Mouse (Mus musculus) neural tube, embryonic 15.5 days (tissue): ENCODE results near the gene Krt222. TPM values are rescaled to one million over a fixed set of nuclear protein-coding genes. Genes with fewer than 3 reads are reported as not detected.
"Not testable (repeated sequence)": the region's sequence is repeated elsewhere in the genome, so short reads cannot be mapped to it uniquely, and the experiment has no call there.

Experiments used
- ATAC-seq: fragments of 200-750 bp; cut with Nextera tagmentation; 2 replicates; pipeline ENCODE4 v1.8.0; 2017; ENCODE audit warnings: mild to moderate bottlenecking, moderate TSS enrichment, moderate library complexity; ENCODE audit not compliant: low FRiP score
- H3K27ac ChIP-seq: fragments of 300-500 bp; sonication (generic); replicated peaks from 2 replicates; pipeline ENCODE4 v1.5.1; 2015; ENCODE audit warnings: mild to moderate bottlenecking, inconsistent platforms
- H3K27me3 ChIP-seq: fragments of 300-500 bp; sonication (generic); replicated peaks from 2 replicates; pipeline ENCODE4 v1.6.1; 2015; ENCODE audit warnings: inconsistent platforms
- H3K36me3 ChIP-seq: fragments of 300-500 bp; sonication (generic); 2 replicates; pipeline ENCODE4 v1.6.1; 2015; ENCODE audit warnings: inconsistent platforms
- H3K4me1 ChIP-seq: fragments of 300-500 bp; sonication (generic); 2 replicates; pipeline ENCODE4 v1.6.1; 2015; ENCODE audit warnings: inconsistent platforms
- H3K4me2 ChIP-seq: fragments of 300-500 bp; sonication (generic); 2 replicates; pipeline ENCODE4 v1.6.1; 2015; ENCODE audit warnings: inconsistent platforms, mild to moderate bottlenecking, moderate library complexity
- H3K4me3 ChIP-seq: fragments of 300-500 bp; sonication (generic); replicated peaks from 2 replicates; pipeline ENCODE4 v1.5.1; 2015; ENCODE audit warnings: mild to moderate bottlenecking, inconsistent platforms
- H3K9ac ChIP-seq: fragments of 300-500 bp; sonication (generic); replicated peaks from 2 replicates; pipeline ENCODE4 v1.6.1; 2015; ENCODE audit warnings: mild to moderate bottlenecking, inconsistent platforms
- H3K9me3 ChIP-seq: fragments of 300-500 bp; sonication (generic); replicated peaks from 2 replicates; pipeline ENCODE4 v1.6.1; 2016; ENCODE audit warnings: inconsistent platforms
- WGBS: fragments of 180-500 bp; shearing (Covaris S2); methylation state at CpG from one replicate; pipeline ENCODE4 v1.1.7; 2015; ENCODE audit warnings: mixed read lengths; 5-methylcytosine and 5-hydroxymethylcytosine counted together
- polyA plus RNA-seq: library from polyadenylated mRNA; unstranded; fragments of >200 nt; fragmentation: Nextera tagmentation; extraction: Ambion mirVana; gene quantifications from 2 replicates; pipeline ENCODE4 v1.2.1, GENCODE M21; 2015

The Krt222 gene
- polyA plus RNA-seq, 1 experiment from 2014 or later: 11.9 TPM

GRCm38 (mm10) chr11:99265220-99265619 is 21.3 kb upstream of the Krt222 start:
- H3K27me3 ChIP-seq: no peaks in the 10 kb centered on the region
- peaks cover 6% of the 10 kb centered on the region; the same call in 1 of the 2 replicates for H3K4me1 ChIP-seq
- H3K4me3 ChIP-seq: no peak overlapping the region
- no peak overlapping the region for H3K4me2 ChIP-seq
- no peaks in the 10 kb centered on the region for H3K9me3 ChIP-seq
- ATAC-seq: no peak
- H3K36me3 ChIP-seq: no peaks in the 10 kb centered on the region
- H3K9ac ChIP-seq: no peak overlapping the region
- 74% methylated on average over 9 of the region's 9 CpGs for WGBS
- peak overlapping the region; percentile 41; the same call in 1 of the 2 replicates for H3K27ac ChIP-seq

DNA sequence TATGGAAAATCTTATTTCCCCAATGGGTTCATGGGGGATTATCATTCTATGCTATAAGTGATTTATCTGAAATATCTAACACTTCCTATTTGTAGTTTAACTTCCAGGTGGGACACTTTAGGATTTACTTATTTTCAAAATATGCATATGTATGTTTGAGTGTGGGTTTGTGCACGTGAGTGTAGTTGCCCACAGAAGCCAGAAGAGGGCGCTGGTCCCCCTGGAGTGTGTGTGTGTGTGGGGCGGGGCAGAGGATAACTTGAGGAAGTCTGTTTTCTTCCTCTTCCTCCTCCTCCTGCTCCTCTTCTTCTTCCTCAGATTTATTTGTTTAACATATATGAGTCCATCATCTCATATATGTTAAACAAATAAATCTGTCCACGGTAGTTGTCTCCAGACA is 12.3 kb upstream of the Krt222 start:
- Histone ChIP-seq H3K27me3 (no peaks in the 10 kb centered on the region), H3K4me1 (no peaks in the 10 kb centered on the region)
- ATAC-seq: no peak

GRCm38 (mm10) chr11:99255316-99255715 is 11.4 kb upstream of the Krt222 start:
- no peaks in the 10 kb centered on the region for H3K4me1 ChIP-seq
- no peaks in the 10 kb centered on the region for H3K9me3 ChIP-seq
- no peak overlapping the region for H3K4me3 ChIP-seq
- H3K27me3 ChIP-seq: no peaks in the 10 kb centered on the region
- H3K36me3 ChIP-seq: no peaks in the 10 kb centered on the region
- no peak overlapping the region for H3K9ac ChIP-seq
- no peak for ATAC-seq
- H3K27ac ChIP-seq: no peak overlapping the region
- WGBS: 94% methylated on average over 8 of the region's 8 CpGs
- no peak overlapping the region for H3K4me2 ChIP-seq

More for the DNA sequence above, 12.3 kb upstream of the Krt222 start:
- Histone ChIP-seq H3K36me3 (no peaks in the 10 kb centered on the region), H3K27ac (no peak overlapping the region), H3K4me2 (no peak overlapping the region), H3K9me3 (no peaks in the 10 kb centered on the region), H3K4me3 (no peak overlapping the region), H3K9ac (no peak overlapping the region)
- 75% methylated on average over 4 of the region's 4 CpGs for WGBS

DNA sequence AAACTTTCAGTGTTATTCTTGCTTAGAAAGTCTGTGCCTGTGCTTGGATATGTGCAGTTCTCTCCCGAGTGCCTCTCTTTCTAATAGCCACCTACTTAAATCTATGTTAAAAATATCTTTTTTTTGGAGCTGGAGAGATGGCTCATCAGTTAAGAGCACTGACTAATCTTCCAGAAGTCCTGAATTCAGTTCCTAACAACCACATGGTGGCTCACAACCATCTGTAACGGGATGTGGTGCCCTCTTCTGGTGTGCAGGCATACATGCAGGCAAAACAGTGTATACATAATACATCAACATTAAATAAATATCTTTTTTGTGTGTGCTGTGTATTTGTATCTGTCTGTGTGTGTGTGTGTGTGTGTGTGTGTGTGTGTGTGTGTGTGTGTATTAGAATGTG is 10.0 kb upstream of the Krt222 start:
- Histone ChIP-seq H3K27ac (no peak overlapping the region), H3K4me3 (no peak overlapping the region), H3K9ac (no peak overlapping the region), H3K4me1 (no peaks in the 10 kb centered on the region), H3K36me3 (no peaks in the 10 kb centered on the region), H3K4me2 (no peak overlapping the region), H3K9me3 (no peaks in the 10 kb centered on the region), H3K27me3 (no peaks in the 10 kb centered on the region)
- no peak for ATAC-seq
- 67% methylated on average over 2 of the region's 2 CpGs for WGBS

GRCm38 (mm10) chr11:99252671-99253070 is 8.8 kb upstream of the Krt222 start:
- Histone ChIP-seq H3K36me3 (no peaks in the 10 kb centered on the region), H3K9ac (no peak overlapping the region), H3K4me2 (no peak overlapping the region), H3K4me3 (no peak overlapping the region), H3K4me1 (no peaks in the 10 kb centered on the region), H3K27me3 (no peaks in the 10 kb centered on the region), H3K9me3 (no peaks in the 10 kb centered on the region), H3K27ac (no peak overlapping the region)
- WGBS: 50% methylated on average over 8 of the region's 8 CpGs
- ATAC-seq: no peak

DNA sequence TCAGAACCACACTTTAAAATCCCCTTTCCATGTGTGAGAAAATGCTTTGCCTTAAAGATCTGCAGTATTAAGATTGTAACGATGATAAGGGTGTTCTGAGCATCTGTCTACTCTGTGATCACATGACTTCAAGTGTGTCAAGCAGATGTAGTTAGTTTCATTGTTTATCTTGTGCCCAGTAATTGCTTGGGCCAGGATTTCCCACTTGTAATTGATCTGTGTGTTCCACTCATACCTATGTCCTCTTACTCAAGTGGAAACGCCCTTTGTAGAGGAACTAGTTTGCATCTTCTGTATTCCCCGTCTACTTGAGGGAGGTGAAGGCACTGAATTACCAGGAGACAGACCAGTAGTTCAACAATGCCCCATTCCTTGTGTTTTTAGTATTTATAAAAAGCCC is 6.8 kb upstream of the Krt222 start:
- no peak for ATAC-seq
- Histone ChIP-seq H3K4me1 (no peaks in the 10 kb centered on the region), H3K9ac (no peak overlapping the region), H3K27ac (no peak overlapping the region), H3K9me3 (no peaks in the 10 kb centered on the region), H3K36me3 (no peaks in the 10 kb centered on the region), H3K4me2 (no peak overlapping the region), H3K27me3 (no peaks in the 10 kb centered on the region), H3K4me3 (no peak overlapping the region)
- WGBS: 82% methylated on average over 3 of the region's 3 CpGs

DNA sequence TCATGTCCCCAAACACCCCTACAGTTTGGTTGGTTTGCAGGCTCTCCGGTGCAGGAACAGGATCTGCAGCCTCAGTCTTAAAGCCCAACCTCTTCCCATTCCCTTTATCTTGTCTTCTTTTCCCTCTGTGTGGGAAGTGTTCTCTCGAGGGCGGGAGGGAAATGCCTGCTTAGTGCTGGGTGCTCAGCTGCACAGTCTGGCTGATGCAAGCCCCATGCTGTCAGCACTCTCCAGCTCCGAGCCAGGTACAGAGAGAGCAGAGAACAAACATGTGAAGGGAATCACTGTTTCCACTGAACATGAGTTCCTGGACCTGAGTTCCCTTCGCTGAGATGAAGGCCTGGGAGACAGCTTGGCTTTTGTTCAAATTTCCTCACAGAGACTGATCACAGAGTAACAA is 6.4 kb upstream of the Krt222 start:
- Histone ChIP-seq H3K27ac (no peak overlapping the region), H3K4me1 (no peaks in the 10 kb centered on the region), H3K9me3 (no peaks in the 10 kb centered on the region), H3K36me3 (no peaks in the 10 kb centered on the region), H3K4me3 (no peak overlapping the region), H3K4me2 (no peak overlapping the region), H3K9ac (no peak overlapping the region), H3K27me3 (no peaks in the 10 kb centered on the region)
- no peak for ATAC-seq
- WGBS: 66% methylated on average over 5 of the region's 5 CpGs

DNA sequence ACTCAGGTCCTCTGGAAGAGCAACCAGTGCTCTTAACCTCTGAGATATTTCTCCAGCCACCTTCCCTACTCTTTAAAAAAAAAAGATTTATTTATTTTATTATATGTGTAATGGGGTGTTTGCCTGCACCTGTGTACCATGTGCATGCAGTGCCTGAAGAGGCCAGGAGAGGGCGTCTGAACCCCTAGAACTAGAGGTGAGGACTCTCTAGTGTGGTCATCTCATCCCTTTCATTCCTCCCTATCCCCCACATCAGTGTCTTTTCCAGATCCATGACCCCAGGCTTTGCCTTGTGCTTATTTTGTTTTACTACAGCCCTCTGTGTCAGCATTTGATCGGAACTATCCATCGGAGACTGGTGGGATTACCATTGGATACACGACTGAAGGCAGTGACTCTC is 5.2 kb upstream of the Krt222 start:
- Histone ChIP-seq H3K36me3 (no peaks in the 10 kb centered on the region), H3K4me2 (no peak overlapping the region), H3K9ac (no peak overlapping the region), H3K4me3 (no peak overlapping the region), H3K9me3 (no peaks in the 10 kb centered on the region), H3K4me1 (0 out of 2 replicates have a peak, but pooled peaks cover 1% of the 10 kb centered on the region), H3K27ac (no peak overlapping the region), H3K27me3 (no peaks in the 10 kb centered on the region)
- 64% methylated on average over 4 of the region's 4 CpGs for WGBS
- no peak for ATAC-seq

DNA sequence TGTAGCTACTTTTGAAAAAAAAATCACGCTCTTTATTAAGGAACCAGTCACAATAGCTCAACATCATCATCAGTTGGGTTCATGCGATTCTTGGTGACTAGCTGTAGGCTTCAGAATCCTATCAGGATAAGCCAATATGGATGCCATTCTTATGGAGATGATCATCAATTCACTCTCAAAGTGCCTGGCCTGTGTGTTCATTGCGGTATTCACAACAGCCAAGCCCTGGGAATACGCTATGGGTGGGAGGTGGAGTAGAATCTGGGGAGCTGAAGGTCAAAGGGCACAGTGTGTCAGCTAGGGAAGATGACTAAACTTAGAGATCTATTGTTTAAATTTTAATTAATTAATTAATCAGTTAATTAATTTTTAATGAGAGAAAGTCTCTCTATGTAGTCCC is 4.0 kb upstream of the Krt222 start:
- Histone ChIP-seq H3K9me3 (no peaks in the 10 kb centered on the region), H3K4me3 (no peak overlapping the region), H3K9ac (no peak overlapping the region), H3K4me2 (no peak overlapping the region), H3K4me1 (peaks cover 8% of the 10 kb centered on the region; the same call in 1 of the 2 replicates), H3K27ac (no peak overlapping the region), H3K27me3 (no peaks in the 10 kb centered on the region), H3K36me3 (no peaks in the 10 kb centered on the region)
- 94% methylated on average over 4 of the region's 4 CpGs for WGBS
- no peak for ATAC-seq

DNA sequence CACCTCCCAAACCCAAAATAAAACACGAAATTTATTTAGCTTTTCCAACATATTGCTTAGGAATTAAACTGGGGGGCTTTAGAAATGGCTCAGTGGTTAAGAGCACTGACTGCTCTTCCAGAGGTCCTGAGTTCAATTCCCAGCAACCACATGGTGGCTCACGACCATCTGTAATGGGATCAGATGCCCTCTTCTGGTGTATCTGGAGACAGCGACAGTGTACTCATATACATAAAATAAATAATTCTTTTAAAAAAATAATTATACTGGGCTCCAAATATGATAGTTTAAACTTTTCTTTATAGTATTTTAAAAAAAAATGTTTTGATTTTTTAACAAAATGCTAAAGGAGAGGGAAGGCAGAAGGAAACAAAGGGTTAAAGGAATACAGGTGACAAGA is 634 bp upstream of the Krt222 start:
- H3K36me3 ChIP-seq, H3K4me1 ChIP-seq, ATAC-seq, H3K27me3 ChIP-seq, H3K9me3 ChIP-seq, H3K9ac ChIP-seq: not testable (repeated sequence)
- 48% methylated on average over 3 of the region's 3 CpGs for WGBS
- Histone ChIP-seq H3K4me2 (peak overlapping the region; percentile 66; the same call in 1 of the 2 replicates), H3K4me3 (peak overlapping the region; percentile 47), H3K27ac (0 out of 2 replicates have a peak overlapping the region, but pooled peaks have one; percentile 81)

GRCm38 (mm10) chr11:99243200-99243819 is 575 bp downstream of the Krt222 start:
- WGBS: 36% methylated on average over 3 of the region's 3 CpGs
- no peaks in the 10 kb centered on the region for H3K36me3 ChIP-seq
- no peaks in the 10 kb centered on the region for H3K9me3 ChIP-seq
- peak overlapping the region; percentile 66 for H3K4me2 ChIP-seq
- H3K4me1 ChIP-seq: peaks cover 8% of the 10 kb centered on the region; the same call in 1 of the 2 replicates
- H3K4me3 ChIP-seq: peak overlapping the region; percentile 47
- H3K27ac ChIP-seq: peak overlapping the region; percentile 81
- H3K27me3 ChIP-seq: no peaks in the 10 kb centered on the region
- peak overlapping the region; percentile 54 for H3K9ac ChIP-seq
- no peak for ATAC-seq

GRCm38 (mm10) chr11:99242056-99242455 is 1.8 kb downstream of the Krt222 start:
- no peaks in the 10 kb centered on the region for H3K9me3 ChIP-seq
- 83% methylated on average over 5 of the region's 5 CpGs for WGBS
- H3K27ac ChIP-seq: no peak overlapping the region
- H3K4me1 ChIP-seq: peaks cover 8% of the 10 kb centered on the region; the same call in 1 of the 2 replicates
- no peak overlapping the region for H3K4me2 ChIP-seq
- no peaks in the 10 kb centered on the region for H3K27me3 ChIP-seq
- H3K9ac ChIP-seq: no peak overlapping the region
- no peak for ATAC-seq
- no peak overlapping the region for H3K4me3 ChIP-seq
- H3K36me3 ChIP-seq: no peaks in the 10 kb centered on the region
